Mouse (Mus musculus) midbrain, embryonic 11.5 days (tissue): ENCODE measurements around the gene Nubpl. TPM values are rescaled to one million over a fixed set of nuclear protein-coding genes. Genes with fewer than 3 reads are reported as not detected.

Experiments used
- ATAC-seq: fragments of 200-750 bp; cut with Nextera tagmentation; 2 replicates; pipeline ENCODE4 v1.8.0; 2017; ENCODE audit warnings: moderate TSS enrichment, moderate library complexity; ENCODE audit not compliant: low FRiP score
- DNase-seq: peaks from one replicate; pipeline ENCODE4 v3.0.0; 2015; ENCODE audit warnings: low spot score; ENCODE audit errors: missing footprints
- H3K27ac ChIP-seq: fragments of 300-500 bp; sonication (generic); 2 replicates; pipeline ENCODE4 v1.5.1; 2014; ENCODE audit warnings: low read depth, low read length
- H3K27me3 ChIP-seq: fragments of 300-500 bp; sonication (generic); 2 replicates; pipeline ENCODE4 v1.6.1; 2014; ENCODE audit warnings: mild to moderate bottlenecking, low read length, moderate library complexity, mixed read lengths; ENCODE audit not compliant: control insufficient read depth, insufficient read depth
- H3K36me3 ChIP-seq: fragments of 300-500 bp; sonication (generic); 2 replicates; pipeline ENCODE4 v1.6.1; 2014; ENCODE audit warnings: mild to moderate bottlenecking, low read length, moderate library complexity, mixed read lengths; ENCODE audit not compliant: control insufficient read depth, insufficient read depth
- H3K4me1 ChIP-seq: fragments of 300-500 bp; sonication (generic); 2 replicates; pipeline ENCODE4 v1.6.1; 2014; ENCODE audit warnings: low read length; ENCODE audit not compliant: control insufficient read depth, insufficient read depth
- H3K4me2 ChIP-seq: fragments of 300-500 bp; sonication (generic); 2 replicates; pipeline ENCODE4 v1.6.1; 2014; ENCODE audit warnings: mild to moderate bottlenecking, moderate library complexity
- H3K4me3 ChIP-seq: fragments of 300-500 bp; sonication (generic); 2 replicates; pipeline ENCODE4 v1.5.1; 2014; ENCODE audit warnings: low read depth, low read length
- H3K9ac ChIP-seq: fragments of 300-500 bp; sonication (generic); 2 replicates; pipeline ENCODE4 v1.6.1; 2014; ENCODE audit warnings: low read length
- H3K9me3 ChIP-seq: fragments of 300-500 bp; sonication (generic); 2 replicates; pipeline ENCODE4 v1.6.1; 2016; ENCODE audit warnings: low read length; ENCODE audit not compliant: control insufficient read depth
- WGBS: fragments of 180-500 bp; shearing (Covaris S2); extraction: QIAGEN DNeasy Blood & Tissue Kit; methylation state at CpG from one replicate; pipeline ENCODE4 v1.1.7; 2014; 5-methylcytosine and 5-hydroxymethylcytosine counted together
- polyA plus RNA-seq: library from polyadenylated mRNA; unstranded; fragments of >200 nt; fragmentation: Nextera tagmentation; extraction: Ambion mirVana; gene quantifications from 2 replicates; pipeline ENCODE4 v1.2.1, GENCODE M21; 2014

Gene Nubpl
- polyA plus RNA-seq, 1 experiment from 2014 or later = 12.6 TPM

DNA sequence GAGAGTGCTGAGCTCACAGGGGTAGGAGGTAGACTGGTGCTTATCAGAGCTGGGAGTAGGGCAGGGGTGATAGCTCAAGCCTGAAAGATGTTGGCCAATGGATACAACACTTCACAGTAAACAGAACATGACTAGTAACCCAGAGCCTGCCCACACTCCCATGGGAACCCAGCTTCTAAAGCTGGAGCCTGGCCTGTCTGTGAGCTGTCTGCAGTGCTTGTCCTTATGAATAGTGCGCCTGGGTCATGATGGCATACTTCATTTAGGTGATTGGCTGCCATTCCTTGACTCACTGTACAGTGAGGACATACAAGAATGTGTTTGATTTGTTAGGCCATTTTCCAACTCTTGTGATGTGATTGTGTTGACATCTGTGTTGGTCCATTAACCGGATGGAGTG, 200.5 kb downstream of the Nubpl start:
- no peaks in the 10 kb centered on the region for H3K36me3 ChIP-seq
- no peak overlapping the region for H3K27ac ChIP-seq
- DNase-seq (no peak), ATAC-seq (no peak)
- H3K4me3 ChIP-seq = no peak overlapping the region
- H3K9ac ChIP-seq = no peak overlapping the region
- H3K27me3 ChIP-seq = no peaks in the 10 kb centered on the region
- WGBS = 95% methylated on average over 2 of the region's 2 CpGs
- no peaks in the 10 kb centered on the region for H3K4me1 ChIP-seq
- no peak overlapping the region for H3K4me2 ChIP-seq
- no peaks in the 10 kb centered on the region for H3K9me3 ChIP-seq

DNA sequence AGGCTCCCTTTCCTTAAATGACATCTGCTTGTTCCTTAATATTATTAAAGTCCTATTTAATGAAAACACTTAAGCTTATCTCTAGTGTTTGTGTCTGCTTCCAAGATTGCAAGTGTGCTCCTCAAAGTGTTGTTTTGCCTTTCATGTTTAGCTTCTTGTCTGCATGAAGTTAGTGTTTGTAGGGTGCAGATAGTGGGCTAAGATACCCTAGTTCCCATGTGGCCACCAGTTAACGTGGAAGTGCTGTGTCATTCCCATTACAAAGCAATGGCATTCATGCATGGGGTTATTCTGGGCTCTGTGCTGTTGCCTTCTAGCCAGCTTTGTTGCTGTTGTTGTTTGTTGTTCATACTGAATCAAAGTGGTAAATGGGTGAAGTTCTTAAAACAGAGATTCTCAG, 201.1 kb downstream of the Nubpl start:
- DNase-seq = no peak
- Histone ChIP-seq H3K9ac (no peak overlapping the region), H3K36me3 (no peaks in the 10 kb centered on the region), H3K4me1 (no peaks in the 10 kb centered on the region), H3K4me3 (no peak overlapping the region), H3K27ac (no peak overlapping the region), H3K9me3 (no peaks in the 10 kb centered on the region), H3K27me3 (no peaks in the 10 kb centered on the region), H3K4me2 (no peak overlapping the region)
- WGBS = 88% methylated on average over 1 of the region's 1 CpGs
- ATAC-seq = no peak

DNA sequence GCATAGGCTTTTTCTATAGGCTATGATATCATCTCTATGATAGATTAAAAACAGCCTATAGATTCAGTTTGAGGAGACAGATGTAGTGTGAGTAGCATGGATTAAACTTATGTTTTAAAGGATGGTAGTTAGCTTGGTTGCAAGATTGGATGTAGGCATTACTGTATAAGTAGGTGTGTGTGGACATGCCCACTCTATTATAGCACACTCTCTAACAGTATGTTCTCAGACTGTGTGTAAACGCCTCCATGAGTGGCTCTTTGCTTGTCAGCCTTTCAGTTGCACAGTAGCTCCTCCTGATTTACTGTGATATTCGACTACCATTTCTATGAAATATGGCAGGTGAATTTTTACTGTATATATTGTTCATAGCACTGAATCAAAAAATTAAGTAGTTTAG, 205.4 kb downstream of the Nubpl start:
- 83% methylated on average over 2 of the region's 2 CpGs for WGBS
- no peaks in the 10 kb centered on the region for H3K9me3 ChIP-seq
- no peak overlapping the region for H3K4me2 ChIP-seq
- ATAC-seq = no peak
- H3K27ac ChIP-seq = no peak overlapping the region
- H3K36me3 ChIP-seq = no peaks in the 10 kb centered on the region
- no peaks in the 10 kb centered on the region for H3K27me3 ChIP-seq
- no peak overlapping the region for H3K4me3 ChIP-seq
- H3K4me1 ChIP-seq = no peaks in the 10 kb centered on the region
- DNase-seq = no peak
- H3K9ac ChIP-seq = no peak overlapping the region

DNA sequence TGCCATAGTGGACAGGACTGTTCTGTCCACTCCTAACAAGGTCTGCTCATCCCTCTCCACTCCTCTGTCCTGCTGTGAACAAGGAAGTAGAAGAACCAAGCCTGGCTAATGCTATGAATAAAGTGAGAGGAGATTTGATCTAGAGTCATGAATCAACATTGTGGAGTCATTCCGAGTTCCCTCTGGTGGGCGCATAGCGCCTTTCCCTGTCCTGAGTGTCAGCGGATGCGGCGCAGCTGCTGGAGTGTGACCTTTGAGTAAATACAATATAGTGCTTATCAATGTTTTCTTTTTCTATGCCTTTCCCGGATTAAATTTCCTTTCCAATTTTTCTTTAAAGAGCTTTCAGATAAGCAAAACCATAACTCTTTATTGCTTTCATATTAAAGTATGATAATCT, 208.8 kb downstream of the Nubpl start:
- no peak for ATAC-seq
- Histone ChIP-seq H3K27me3 (no peaks in the 10 kb centered on the region), H3K9me3 (no peaks in the 10 kb centered on the region), H3K9ac (no peak overlapping the region), H3K27ac (no peak overlapping the region), H3K4me2 (no peak overlapping the region), H3K36me3 (no peaks in the 10 kb centered on the region), H3K4me1 (no peaks in the 10 kb centered on the region), H3K4me3 (no peak overlapping the region)
- WGBS = 94% methylated on average over 7 of the region's 7 CpGs
- peak; percentile 28 for DNase-seq

DNA sequence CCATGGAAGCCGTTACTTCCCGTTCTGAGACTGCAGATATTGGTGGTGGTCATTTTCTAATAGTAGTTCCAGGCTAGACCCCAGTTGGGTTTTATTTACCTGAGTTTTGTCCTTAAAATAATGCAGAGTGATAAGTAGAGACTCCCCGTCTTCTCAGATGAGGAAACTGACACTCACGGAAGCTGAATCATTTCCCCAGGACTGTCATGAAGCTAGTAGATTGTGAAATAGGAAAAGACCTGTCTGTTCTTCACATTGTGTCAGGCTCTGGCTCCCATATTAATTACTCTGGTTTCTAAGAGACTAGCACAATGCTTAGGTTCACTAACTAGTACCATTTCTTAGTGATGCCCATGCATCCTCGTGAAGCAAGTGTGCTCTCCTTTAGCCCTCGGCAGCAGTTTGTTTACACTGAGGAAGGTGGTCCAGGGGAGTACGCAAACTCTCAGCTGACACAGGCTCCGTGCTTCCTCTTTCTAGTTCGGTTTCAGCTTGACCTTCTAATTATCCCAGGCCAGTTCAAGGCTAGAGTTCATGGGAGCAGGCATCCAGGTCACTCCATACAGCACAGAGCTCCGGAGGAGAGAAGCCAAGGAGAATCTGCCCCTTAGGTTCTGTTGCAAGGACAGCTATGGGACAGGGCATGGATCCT, 209.9 kb downstream of the Nubpl start:
- Histone ChIP-seq H3K4me2 (no peak overlapping the region), H3K4me1 (no peaks in the 10 kb centered on the region), H3K4me3 (no peak overlapping the region), H3K9ac (no peak overlapping the region), H3K27ac (no peak overlapping the region), H3K36me3 (no peaks in the 10 kb centered on the region), H3K9me3 (no peaks in the 10 kb centered on the region), H3K27me3 (no peaks in the 10 kb centered on the region)
- ATAC-seq (no peak), DNase-seq (peak; percentile 28)
- WGBS = 78% methylated on average over 10 of the region's 10 CpGs

DNA sequence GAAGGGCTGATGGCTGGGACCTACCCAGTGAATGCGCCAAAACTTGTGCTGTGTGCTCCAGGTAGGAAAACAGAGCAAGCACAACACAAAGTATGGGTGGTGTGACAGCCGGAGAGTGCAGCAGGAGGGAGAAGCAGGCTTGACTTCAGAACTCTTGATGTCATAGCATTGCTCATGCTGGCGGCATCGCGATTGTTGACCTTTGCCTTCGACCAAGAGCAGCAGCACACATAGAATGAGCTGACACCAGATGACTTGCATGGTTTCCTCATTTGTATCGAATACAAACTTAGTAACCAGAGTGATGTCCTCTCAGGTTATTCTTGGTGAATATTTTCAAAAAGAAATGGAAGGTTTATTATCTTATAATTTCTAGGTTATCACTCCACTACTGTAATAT, 211.1 kb downstream of the Nubpl start:
- peak; percentile 26 for DNase-seq
- Histone ChIP-seq H3K9me3 (no peaks in the 10 kb centered on the region; the same call in 1 of the 2 replicates), H3K27me3 (no peaks in the 10 kb centered on the region), H3K36me3 (no peaks in the 10 kb centered on the region), H3K9ac (no peak overlapping the region), H3K4me1 (no peaks in the 10 kb centered on the region), H3K4me2 (no peak overlapping the region), H3K27ac (no peak overlapping the region), H3K4me3 (no peak overlapping the region)
- no peak for ATAC-seq
- 91% methylated on average over 7 of the region's 7 CpGs for WGBS

DNA sequence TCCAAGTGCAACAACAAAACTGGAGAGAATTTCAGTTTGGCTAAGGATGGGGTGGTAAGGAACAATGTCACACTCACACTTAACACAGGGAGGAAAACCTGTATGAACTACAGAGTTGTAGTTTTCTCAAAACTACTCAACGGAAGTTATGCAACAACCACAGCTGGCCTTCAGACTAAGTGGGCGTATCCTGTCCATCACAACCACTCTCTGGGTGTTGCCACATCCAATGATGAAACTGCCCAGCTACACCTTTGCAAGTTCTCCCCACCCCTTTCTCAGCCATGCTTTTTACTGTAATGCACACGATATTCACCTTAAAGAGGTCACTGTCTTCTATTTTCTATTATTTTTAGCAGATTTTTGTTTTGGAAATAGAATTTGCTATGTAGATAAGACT, 217.3 kb downstream of the Nubpl start:
- H3K36me3 ChIP-seq = no peaks in the 10 kb centered on the region
- no peaks in the 10 kb centered on the region; the same call in 1 of the 2 replicates for H3K9me3 ChIP-seq
- H3K4me2 ChIP-seq = no peak overlapping the region
- DNase-seq (peak; percentile 33), ATAC-seq (no peak)
- 95% methylated on average over 3 of the region's 3 CpGs for WGBS
- H3K9ac ChIP-seq = no peak overlapping the region
- no peaks in the 10 kb centered on the region for H3K27me3 ChIP-seq
- no peaks in the 10 kb centered on the region for H3K4me1 ChIP-seq
- no peak overlapping the region for H3K27ac ChIP-seq
- H3K4me3 ChIP-seq = no peak overlapping the region

DNA sequence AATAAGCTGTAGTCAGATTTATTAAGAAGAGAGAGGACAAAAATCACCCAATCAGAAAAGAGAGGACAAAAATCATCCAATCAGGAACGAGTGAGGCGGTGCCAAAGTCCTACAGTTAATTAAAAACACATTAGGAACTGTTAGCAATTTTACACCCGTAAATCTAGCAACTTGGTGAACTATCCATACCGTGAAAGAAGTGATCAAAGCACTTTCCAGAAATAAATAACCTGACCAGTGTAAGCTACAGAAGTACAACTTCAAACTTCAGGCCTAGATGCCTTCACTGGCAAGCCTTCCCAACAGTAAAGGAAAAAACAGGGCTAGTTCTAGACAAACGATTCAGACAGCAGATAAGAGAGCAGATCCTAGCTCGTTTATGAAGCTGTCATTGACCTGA, 220.1 kb downstream of the Nubpl start:
- no peak for ATAC-seq
- no peaks in the 10 kb centered on the region for H3K36me3 ChIP-seq
- no peaks in the 10 kb centered on the region; the same call in 1 of the 2 replicates for H3K9me3 ChIP-seq
- no peaks in the 10 kb centered on the region for H3K27me3 ChIP-seq
- no peak overlapping the region for H3K4me2 ChIP-seq
- no peak overlapping the region for H3K9ac ChIP-seq
- 81% methylated on average over 6 of the region's 6 CpGs for WGBS
- H3K4me1 ChIP-seq = no peaks in the 10 kb centered on the region
- DNase-seq = peak; percentile 59
- H3K27ac ChIP-seq = no peak overlapping the region
- H3K4me3 ChIP-seq = no peak overlapping the region

DNA sequence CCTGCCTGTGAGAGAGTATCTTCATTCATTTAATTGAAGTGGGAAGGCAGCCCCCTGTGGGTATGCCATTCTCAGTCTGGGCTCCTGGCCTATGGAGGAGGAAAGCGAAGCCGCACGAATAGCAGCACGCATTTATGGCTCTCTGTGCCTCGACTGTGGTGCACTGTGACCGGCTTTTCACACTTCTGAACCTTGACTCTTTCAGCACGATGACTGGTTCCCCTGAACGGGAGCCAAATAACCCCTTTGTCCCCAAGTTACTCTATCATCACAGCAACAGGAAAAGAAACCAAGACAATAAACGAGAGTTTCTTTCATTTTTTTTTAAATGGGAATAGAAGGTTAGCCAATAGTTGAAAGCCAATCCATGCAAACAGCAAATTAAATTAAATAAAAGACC, 220.9 kb downstream of the Nubpl start:
- Histone ChIP-seq H3K27ac (no peak overlapping the region), H3K36me3 (no peaks in the 10 kb centered on the region), H3K4me3 (no peak overlapping the region), H3K27me3 (no peaks in the 10 kb centered on the region), H3K4me2 (no peak overlapping the region), H3K9ac (no peak overlapping the region), H3K9me3 (no peaks in the 10 kb centered on the region), H3K4me1 (no peaks in the 10 kb centered on the region)
- 83% methylated on average over 9 of the region's 9 CpGs for WGBS
- DNase-seq = peak; percentile 12
- ATAC-seq = no peak
